In the genomic region with DNA sequence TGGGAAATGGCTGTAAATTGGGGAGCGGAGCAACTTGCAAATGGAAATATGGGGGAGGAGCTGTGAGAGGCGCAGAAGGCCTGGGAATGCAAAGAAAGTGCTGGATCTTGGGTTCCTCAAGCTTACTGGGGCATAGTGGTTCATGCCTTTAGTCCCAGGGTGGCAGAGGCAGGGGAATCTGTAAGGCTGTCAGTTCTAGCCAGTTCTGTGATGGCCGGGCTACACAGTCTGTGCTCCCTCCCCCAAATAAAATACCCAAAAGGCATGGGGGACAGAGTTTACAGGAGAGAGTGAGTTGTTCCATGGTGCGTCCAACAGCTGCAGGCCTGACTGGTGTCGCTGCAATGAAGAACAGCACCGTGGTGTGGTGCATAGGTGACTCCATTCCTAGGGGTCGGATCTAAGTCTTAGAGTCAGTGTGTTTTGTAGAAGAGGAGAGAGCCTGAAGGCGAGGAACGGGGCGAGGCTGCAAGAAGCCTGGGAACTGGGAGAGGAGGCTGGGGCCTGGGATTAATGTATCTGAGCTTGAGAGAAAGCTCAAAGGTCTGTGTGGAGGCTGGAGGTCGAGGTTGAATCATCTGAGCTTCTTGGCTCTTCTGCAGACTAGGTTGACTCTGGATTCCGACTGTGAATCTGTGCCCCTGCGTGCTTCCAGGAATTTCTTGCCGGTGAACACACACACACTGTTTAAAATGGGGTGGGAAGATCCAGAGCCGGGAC, we compare ENCODE assay signal across 8 mouse cellular contexts. TPM values are rescaled to one million over a fixed set of nuclear protein-coding genes. Genes with fewer than 3 reads are reported as not detected.
DNase-seq lines count a peak whose midpoint lies in the region; ATAC-seq lines count a peak whose summit lies in the region.

No protein-coding gene starts in this region.

- H3K4me1 ChIP-seq in heart, embryonic 13.5 days = peaks cover 85% of the 10 kb centered on the region
- peaks cover 5% of the 10 kb centered on the region; the same call in 1 of the 2 replicates for H3K4me1 ChIP-seq in embryonic facial prominence, embryonic 11.5 days (ENCODE audit: control insufficient read depth, insufficient read depth, low read length)
- H3K4me1 ChIP-seq in intestine, embryonic 15.5 days (replicated peaks) = peaks cover 56% of the 10 kb centered on the region
- peaks cover 42% of the 10 kb centered on the region for H3K4me1 ChIP-seq in midbrain, embryonic 14.5 days (ENCODE audit: control insufficient read depth, insufficient read depth, low read length)

- DNase-seq in heart, adult 11 months = no peak
- DNase-seq in embryonic facial prominence, embryonic 11.5 days (ENCODE audit: low spot score) = no peak
- no peak for DNase-seq in midbrain, embryonic 14.5 days
- DNase-seq in spleen, postnatal 14 days (ENCODE audit: low spot score in 2 of 2) = no peak
- DNase-seq in adrenal gland, postnatal 4 days (ENCODE audit: low spot score in 2 of 2) = no peak
- no peak for DNase-seq in cerebellum, adult 8-10 months

- WGBS in heart, embryonic 13.5 days = 22% methylated on average over 15 of the region's 15 CpGs
- WGBS in embryonic facial prominence, embryonic 11.5 days = 9% methylated on average over 15 of the region's 15 CpGs
- WGBS in intestine, embryonic 15.5 days = 24% methylated on average over 15 of the region's 15 CpGs
- WGBS in midbrain, embryonic 14.5 days = 13% methylated on average over 15 of the region's 15 CpGs

- H3K27ac ChIP-seq in heart, embryonic 13.5 days (replicated peaks) = peak overlapping the region; percentile 93
- H3K27ac ChIP-seq in embryonic facial prominence, embryonic 11.5 days (replicated peaks; ENCODE audit: low read depth, low read length) = peak overlapping the region; percentile 71; the same call in 1 of the 2 replicates
- peak overlapping the region; percentile 96 for H3K27ac ChIP-seq in intestine, embryonic 15.5 days
- H3K27ac ChIP-seq in midbrain, embryonic 14.5 days (replicated peaks; ENCODE audit: low read depth, low read length) = no peak overlapping the region

- ATAC-seq in heart, embryonic 13.5 days (ENCODE audit: extremely low read depth, insufficient number of reproducible peaks, low FRiP score, low TSS enrichment) = no peak
- no peak for ATAC-seq in embryonic facial prominence, embryonic 11.5 days (replicated peaks; ENCODE audit: insufficient number of reproducible peaks, low FRiP score, low TSS enrichment, low read depth)
- ATAC-seq in intestine, embryonic 15.5 days = peak; percentile 29
- no peak for ATAC-seq in midbrain, embryonic 14.5 days (ENCODE audit: low FRiP score, low TSS enrichment)

- peak overlapping the region; percentile 71 for H3K4me2 ChIP-seq in heart, embryonic 13.5 days
- peak overlapping the region; percentile 87 for H3K4me2 ChIP-seq in embryonic facial prominence, embryonic 11.5 days (ENCODE audit: low read depth, low read length)
- H3K4me2 ChIP-seq in intestine, embryonic 15.5 days (replicated peaks) = peak overlapping the region; percentile 88
- peak overlapping the region; percentile 78 for H3K4me2 ChIP-seq in midbrain, embryonic 14.5 days (ENCODE audit: low read length)

- peak overlapping the region; percentile 71 for H3K4me3 ChIP-seq in heart, embryonic 13.5 days
- peak overlapping the region; percentile 56 for H3K4me3 ChIP-seq in embryonic facial prominence, embryonic 11.5 days (ENCODE audit: low read depth, low read length)
- peak overlapping the region; percentile 81 for H3K4me3 ChIP-seq in intestine, embryonic 15.5 days (replicated peaks)
- H3K4me3 ChIP-seq in midbrain, embryonic 14.5 days (replicated peaks; ENCODE audit: low read depth, low read length) = peak overlapping the region; percentile 40

- H3K36me3 ChIP-seq in heart, embryonic 13.5 days = no peaks in the 10 kb centered on the region
- no peaks in the 10 kb centered on the region for H3K36me3 ChIP-seq in embryonic facial prominence, embryonic 11.5 days (replicated peaks; ENCODE audit: control insufficient read depth, insufficient read depth, low read depth, low read length)
- H3K36me3 ChIP-seq in intestine, embryonic 15.5 days = no peaks in the 10 kb centered on the region
- H3K36me3 ChIP-seq in midbrain, embryonic 14.5 days (ENCODE audit: control insufficient read depth, insufficient read depth, low read length) = no peaks in the 10 kb centered on the region

- no peaks in the 10 kb centered on the region for H3K9me3 ChIP-seq in heart, embryonic 13.5 days
- H3K9me3 ChIP-seq in embryonic facial prominence, embryonic 11.5 days (replicated peaks; ENCODE audit: control insufficient read depth, low read length) = no peaks in the 10 kb centered on the region
- H3K9me3 ChIP-seq in intestine, embryonic 15.5 days = no peaks in the 10 kb centered on the region
- no peaks in the 10 kb centered on the region for H3K9me3 ChIP-seq in midbrain, embryonic 14.5 days (ENCODE audit: control insufficient read depth, low read length)

- H3K9ac ChIP-seq in heart, embryonic 13.5 days = peak overlapping the region; percentile 90
- H3K9ac ChIP-seq in embryonic facial prominence, embryonic 11.5 days (replicated peaks; ENCODE audit: low read length) = peak overlapping the region; percentile 67
- H3K9ac ChIP-seq in intestine, embryonic 15.5 days = peak overlapping the region; percentile 78
- no peak overlapping the region for H3K9ac ChIP-seq in midbrain, embryonic 14.5 days (replicated peaks; ENCODE audit: low read length)

- H3K27me3 ChIP-seq in heart, embryonic 13.5 days (replicated peaks) = no peaks in the 10 kb centered on the region
- H3K27me3 ChIP-seq in embryonic facial prominence, embryonic 11.5 days (ENCODE audit: control insufficient read depth, insufficient read depth, low read length) = no peaks in the 10 kb centered on the region
- H3K27me3 ChIP-seq in intestine, embryonic 15.5 days (replicated peaks) = no peaks in the 10 kb centered on the region
- H3K27me3 ChIP-seq in midbrain, embryonic 14.5 days (ENCODE audit: control insufficient read depth, insufficient read depth, low read length) = peaks cover 40% of the 10 kb centered on the region

RNA-seq across cellular contexts. Expression of gene Ahnak, which starts 0.6 kb away (rescaled TPM):
- 22.8 TPM in 2 replicates for polyA plus RNA-seq in heart, embryonic 13.5 days (2015; fragmentation: Nextera tagmentation; extraction: Ambion mirVana)
- polyA plus RNA-seq in embryonic facial prominence, embryonic 11.5 days (2014; fragmentation: Nextera tagmentation; extraction: Ambion mirVana) = 10.6 and 11.5 TPM in 2 replicates
- polyA plus RNA-seq in intestine, embryonic 15.5 days (2015; fragmentation: Nextera tagmentation; extraction: Ambion mirVana) = 22.4 and 25.0 TPM in 2 replicates
- 1.2 and 4.2 TPM in 2 replicates for polyA plus RNA-seq in midbrain, embryonic 14.5 days (2014; fragmentation: Nextera tagmentation; extraction: Ambion mirVana)
- total RNA-seq in adrenal gland, postnatal 4 days (2021) = 100 to 1,000 TPM; 125 to 131 TPM

RNA-seq across cellular contexts. Expression of gene Eef1g, which starts 21.7 kb away (rescaled TPM):
- polyA plus RNA-seq in heart, embryonic 13.5 days (2015; fragmentation: Nextera tagmentation; extraction: Ambion mirVana) = 251 and 281 TPM in 2 replicates
- polyA plus RNA-seq in embryonic facial prominence, embryonic 11.5 days (2014; fragmentation: Nextera tagmentation; extraction: Ambion mirVana) = 535 and 538 TPM in 2 replicates
- polyA plus RNA-seq in intestine, embryonic 15.5 days (2015; fragmentation: Nextera tagmentation; extraction: Ambion mirVana) = 436 and 453 TPM in 2 replicates
- 308 and 311 TPM in 2 replicates for polyA plus RNA-seq in midbrain, embryonic 14.5 days (2014; fragmentation: Nextera tagmentation; extraction: Ambion mirVana)
- total RNA-seq in adrenal gland, postnatal 4 days (2021) = 100 to 1,000 TPM; 505 to 508 TPM

RNA-seq across cellular contexts. Expression of gene Tut1, which starts 34.9 kb away (rescaled TPM):
- polyA plus RNA-seq in heart, embryonic 13.5 days (2015; fragmentation: Nextera tagmentation; extraction: Ambion mirVana) = 16.3 and 17.1 TPM in 2 replicates
- polyA plus RNA-seq in embryonic facial prominence, embryonic 11.5 days (2014; fragmentation: Nextera tagmentation; extraction: Ambion mirVana) = 25.5 and 28.0 TPM in 2 replicates
- 29.7 and 30.4 TPM in 2 replicates for polyA plus RNA-seq in intestine, embryonic 15.5 days (2015; fragmentation: Nextera tagmentation; extraction: Ambion mirVana)
- polyA plus RNA-seq in midbrain, embryonic 14.5 days (2014; fragmentation: Nextera tagmentation; extraction: Ambion mirVana) = 20.0 and 25.0 TPM in 2 replicates
- total RNA-seq in adrenal gland, postnatal 4 days (2021) = 10 to 100 TPM; 23.2 to 26.9 TPM

RNA-seq across cellular contexts. Expression of gene Mta2, which starts 46.8 kb away (rescaled TPM):
- polyA plus RNA-seq in heart, embryonic 13.5 days (2015; fragmentation: Nextera tagmentation; extraction: Ambion mirVana) = 83.6 and 88.0 TPM in 2 replicates
- 57.5 and 57.6 TPM in 2 replicates for polyA plus RNA-seq in embryonic facial prominence, embryonic 11.5 days (2014; fragmentation: Nextera tagmentation; extraction: Ambion mirVana)
- polyA plus RNA-seq in intestine, embryonic 15.5 days (2015; fragmentation: Nextera tagmentation; extraction: Ambion mirVana) = 130 and 139 TPM in 2 replicates
- 38.0 and 62.2 TPM in 2 replicates for polyA plus RNA-seq in midbrain, embryonic 14.5 days (2014; fragmentation: Nextera tagmentation; extraction: Ambion mirVana)
- total RNA-seq in adrenal gland, postnatal 4 days (2021) = 100 to 1,000 TPM; 141 to 144 TPM

RNA-seq across cellular contexts. Expression of gene Eml3, which starts 59.2 kb away (rescaled TPM):
- 14.4 and 14.9 TPM in 2 replicates for polyA plus RNA-seq in heart, embryonic 13.5 days (2015; fragmentation: Nextera tagmentation; extraction: Ambion mirVana)
- polyA plus RNA-seq in embryonic facial prominence, embryonic 11.5 days (2014; fragmentation: Nextera tagmentation; extraction: Ambion mirVana) = 8.4 and 9.0 TPM in 2 replicates
- polyA plus RNA-seq in intestine, embryonic 15.5 days (2015; fragmentation: Nextera tagmentation; extraction: Ambion mirVana) = 24.2 and 28.4 TPM in 2 replicates
- 4.3 and 5.5 TPM in 2 replicates for polyA plus RNA-seq in midbrain, embryonic 14.5 days (2014; fragmentation: Nextera tagmentation; extraction: Ambion mirVana)
- total RNA-seq in adrenal gland, postnatal 4 days (2021) = 10 to 100 TPM; 65.2 to 72.1 TPM
